Mouse (Mus musculus) left cerebral cortex, adult 9 months (tissue): ENCODE results near the gene Krt80.
"Not testable (repeated sequence)": the region's sequence is repeated elsewhere in the genome, so short reads cannot be mapped to it uniquely, and the experiment has no call there.

Experiments used
- DNase-seq, 2 experiments: peaks; one replicate each; pipeline ENCODE4 v3.0.0; 2022; ENCODE audit warnings: low spot score in 2 of 2

Gene Krt80

GRCm38 (mm10) chr15:101341797-101342515 is 28.0 kb downstream of the Krt80 start:
- DNase-seq = peak; percentile 55 to 76

GRCm38 (mm10) chr15:101339537-101339936 is 30.4 kb downstream of the Krt80 start:
- peak in 1 of 2 experiments; percentile 94 for DNase-seq

DNA sequence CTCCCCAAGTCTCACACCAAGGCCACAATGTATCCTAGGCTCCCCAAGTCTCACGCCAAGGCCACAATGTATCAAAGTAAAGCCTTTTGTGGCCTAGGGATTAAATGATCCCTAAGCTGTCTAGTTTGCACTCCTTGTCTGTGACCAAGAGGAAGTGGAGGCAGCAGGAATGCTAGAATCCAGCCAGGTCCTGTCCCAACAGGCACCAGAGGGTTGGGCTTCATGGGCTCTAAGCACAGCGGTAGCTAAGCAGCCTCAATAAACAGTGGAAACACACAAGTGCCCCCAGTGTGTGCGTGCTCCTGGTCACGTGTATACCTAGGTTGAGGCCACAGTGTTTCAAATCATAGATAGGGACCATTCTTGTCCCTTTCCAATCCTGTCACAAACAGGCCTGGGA is 31.6 kb downstream of the Krt80 start:
- DNase-seq = no peak

- DNase-seq = no peak
Observed at GRCm38 (mm10) chr15:101336474-101337174, 33.3 kb downstream of the Krt80 start.

DNA sequence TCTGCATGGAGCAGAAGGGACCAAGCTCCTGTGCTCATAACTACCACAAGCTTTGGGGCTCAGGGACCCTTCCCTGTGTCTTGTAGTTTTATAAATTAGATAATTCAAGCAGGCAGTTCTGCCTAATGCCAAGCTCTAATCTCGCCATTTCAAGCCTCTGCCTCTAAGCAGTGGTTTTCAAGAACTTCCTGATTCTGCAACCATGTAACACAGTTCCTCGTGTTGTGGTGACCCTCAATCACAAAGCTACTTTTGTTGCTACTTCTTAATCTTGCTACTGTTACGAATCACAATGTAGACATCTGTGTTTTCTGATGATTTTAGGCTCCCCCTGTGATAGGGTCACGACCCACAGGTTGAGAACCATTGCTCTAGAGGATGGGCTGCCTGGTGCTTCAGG is 36.3 kb downstream of the Krt80 start:
- DNase-seq = no peak

- no peak for DNase-seq
Observed at GRCm38 (mm10) chr15:101333165-101333564, 36.8 kb downstream of the Krt80 start.

- DNase-seq = no peak
Observed at GRCm38 (mm10) chr15:101332370-101332769, 37.6 kb downstream of the Krt80 start.

DNA sequence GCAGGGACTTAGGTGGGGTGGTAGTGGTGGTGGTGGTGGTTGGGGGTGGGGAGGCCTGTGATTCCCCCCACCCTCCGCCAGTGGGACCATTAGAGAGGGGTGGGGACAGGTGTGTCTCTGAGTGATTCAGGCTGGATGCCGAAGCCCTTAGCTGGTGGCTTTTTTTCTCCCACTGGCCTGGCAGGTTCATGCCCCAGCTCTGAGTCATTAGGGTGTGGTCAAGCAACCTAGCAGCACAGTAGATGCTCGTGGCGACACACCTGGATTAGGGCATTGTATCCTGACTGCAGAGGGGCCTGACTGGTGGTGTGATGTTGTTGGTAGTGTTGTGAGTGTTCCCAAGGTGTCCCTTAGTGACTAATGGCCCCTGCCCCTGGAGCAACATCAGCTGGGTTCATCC is 38.9 kb downstream of the Krt80 start:
- DNase-seq = no peak

DNA sequence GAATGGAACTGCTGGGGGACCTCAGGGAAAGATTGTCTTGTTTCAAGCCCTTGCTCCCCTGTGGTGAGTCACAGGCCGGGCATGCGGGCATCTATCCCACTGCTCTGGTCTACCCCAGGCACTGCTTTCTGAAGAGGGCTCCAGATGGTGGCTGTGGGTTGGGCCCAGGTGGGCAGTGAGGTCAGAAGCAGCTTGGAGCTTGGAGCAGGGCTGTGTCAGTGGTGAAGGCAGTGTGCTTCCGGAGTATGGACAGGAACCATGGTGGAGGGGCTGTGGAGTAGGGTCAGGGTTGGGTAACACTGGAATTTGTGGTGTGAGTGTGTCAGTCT is 40.4 kb downstream of the Krt80 start:
- DNase-seq = no peak

DNA sequence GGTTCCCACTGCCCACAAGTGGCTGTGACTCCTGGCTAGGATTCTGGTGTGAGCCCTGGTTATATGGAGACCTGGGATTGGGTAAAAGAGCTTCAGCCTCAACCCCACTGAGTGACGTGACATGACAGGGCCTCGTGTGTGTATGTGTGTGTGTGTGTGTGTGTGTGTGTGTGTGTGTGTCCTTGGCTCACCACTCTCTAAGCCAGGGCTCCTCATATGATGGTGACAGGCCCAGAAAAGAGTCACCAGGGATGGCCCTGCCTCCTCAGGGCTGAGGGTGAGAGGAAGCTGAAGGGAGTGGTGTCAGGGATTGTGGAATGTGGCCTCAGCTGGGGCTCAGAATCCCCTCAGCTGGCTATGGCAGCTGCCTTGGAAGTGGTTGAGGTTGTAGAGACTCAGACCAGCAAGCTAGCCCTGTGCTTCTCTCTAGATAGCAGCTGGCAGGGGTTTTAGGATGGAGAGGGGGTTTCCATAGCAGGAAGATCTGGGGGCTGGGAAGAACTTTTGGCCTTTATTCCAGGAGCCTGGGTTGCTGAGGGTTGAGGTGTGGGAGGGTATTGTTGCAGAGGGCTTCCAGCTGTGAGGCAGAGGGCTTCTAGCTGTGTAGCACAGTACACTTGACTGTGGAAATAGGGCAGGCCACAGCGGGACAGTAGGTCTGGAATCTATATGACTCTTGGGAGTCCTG is 40.9 kb downstream of the Krt80 start:
- DNase-seq = no peak

DNA sequence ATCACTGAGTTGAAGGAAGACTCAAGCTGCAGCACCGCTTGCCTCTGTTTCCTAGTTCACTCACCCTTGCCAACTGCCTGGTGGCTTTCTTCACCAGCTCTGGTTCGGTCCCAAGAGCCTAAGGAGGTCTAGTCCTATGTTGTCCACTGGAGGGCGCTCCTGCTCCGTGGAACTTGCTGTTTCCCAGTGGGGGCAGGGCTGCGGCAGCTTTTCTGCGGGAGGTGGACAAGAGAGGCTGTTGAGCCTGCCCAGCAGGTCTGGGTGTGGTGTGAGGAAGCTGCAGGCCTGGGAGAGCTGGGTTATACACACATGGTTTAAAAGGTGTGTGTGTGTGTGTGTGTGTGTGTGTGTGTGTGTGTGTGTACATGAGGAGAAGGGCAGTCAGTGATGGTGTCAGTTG is 42.7 kb downstream of the Krt80 start:
- DNase-seq = peak in 1 of 2 experiments; percentile 87

DNA sequence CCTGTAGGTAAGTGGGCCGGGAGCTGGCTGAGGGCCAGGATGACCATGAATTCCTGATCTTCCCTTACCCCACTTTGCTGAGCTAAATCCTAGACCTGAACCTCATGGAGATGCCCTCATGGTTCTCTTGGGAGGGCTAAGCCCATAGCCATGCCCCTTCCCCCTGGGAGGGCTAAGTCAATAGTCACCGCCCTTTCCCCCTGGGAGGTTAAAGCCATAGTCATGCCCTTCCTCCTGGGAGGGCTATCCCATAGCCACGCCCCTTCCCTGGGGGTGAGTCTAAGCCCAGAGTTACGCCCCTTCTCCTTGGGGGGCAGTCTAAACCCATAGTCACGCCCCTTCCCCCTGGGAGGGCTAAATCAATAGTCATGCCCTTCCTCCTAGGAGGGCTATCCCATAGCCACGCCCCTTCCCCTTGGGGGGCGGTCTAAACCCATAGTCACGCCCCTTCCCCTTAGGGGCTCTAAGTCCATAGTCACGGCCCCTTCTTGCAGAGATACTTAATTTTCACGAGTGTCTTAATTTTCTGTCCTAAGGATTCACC is 43.9 kb downstream of the Krt80 start:
- no peak for DNase-seq

- DNase-seq = not testable (repeated sequence)
Observed at GRCm38 (mm10) chr15:101324409-101324808, 45.6 kb downstream of the Krt80 start.

DNA sequence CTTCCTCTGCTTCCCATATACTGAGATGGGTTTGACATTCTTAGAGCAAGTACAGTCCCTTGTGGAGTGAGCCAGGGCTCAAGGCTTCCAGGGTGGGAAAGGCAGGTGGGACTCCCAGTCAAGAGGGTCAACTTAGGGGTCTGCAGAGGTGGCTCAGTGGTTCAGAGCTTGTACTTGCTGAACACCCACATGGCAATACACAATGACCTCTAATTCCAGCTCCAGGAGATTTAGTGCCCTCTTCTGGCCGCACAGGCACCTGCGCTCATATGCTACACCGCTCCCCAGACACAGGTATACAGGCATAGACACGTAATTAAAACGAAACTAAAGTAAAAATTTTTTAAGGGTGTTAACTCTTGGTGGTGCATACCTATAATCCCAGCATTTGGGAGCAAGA is 46.5 kb downstream of the Krt80 start:
- no peak for DNase-seq

DNA sequence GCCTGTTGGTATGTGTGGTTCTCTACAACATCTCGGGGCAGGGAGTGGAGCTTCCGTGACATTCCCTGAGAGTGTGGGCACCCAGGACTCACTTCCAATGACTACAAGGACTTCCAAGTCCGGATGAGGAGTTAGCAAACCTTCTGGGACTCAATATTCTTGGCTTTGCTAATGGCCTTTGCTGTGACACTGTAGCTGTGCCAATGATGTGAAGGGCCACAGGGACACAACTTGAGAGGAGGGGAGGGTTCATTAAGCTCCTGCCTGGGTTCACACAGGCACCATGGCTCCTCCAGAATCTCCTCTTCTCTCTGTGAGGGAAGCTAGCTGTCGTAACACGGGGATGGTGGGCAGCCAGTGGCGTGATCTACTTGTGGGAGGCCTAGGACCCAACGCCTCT is 47.3 kb downstream of the Krt80 start:
- no peak for DNase-seq

GRCm38 (mm10) chr15:101322106-101322505 is 47.9 kb downstream of the Krt80 start:
- no peak for DNase-seq

- no peak for DNase-seq
Observed at GRCm38 (mm10) chr15:101321126-101321525, 48.8 kb downstream of the Krt80 start.

DNA sequence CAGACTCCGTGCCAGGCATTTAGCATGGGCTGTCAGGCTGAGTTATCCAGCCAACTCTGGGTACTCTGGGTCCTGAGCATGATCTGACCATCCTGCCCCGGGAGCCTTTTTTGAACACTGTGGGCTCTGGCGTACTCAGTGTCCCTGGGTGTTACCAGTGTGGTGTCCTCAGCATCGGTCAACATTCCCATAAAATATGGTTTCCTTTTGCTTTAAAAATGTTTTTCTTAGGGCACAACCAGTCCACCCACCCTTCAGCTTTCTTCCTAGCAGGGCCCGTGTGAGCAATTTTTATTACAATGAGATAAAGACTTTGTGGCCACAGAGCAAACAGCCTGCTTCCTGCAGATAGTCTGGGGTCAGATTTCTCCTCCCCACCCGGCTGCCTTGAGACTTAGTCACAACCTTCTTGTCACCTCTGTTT is 49.3 kb downstream of the Krt80 start:
- no peak for DNase-seq

DNA sequence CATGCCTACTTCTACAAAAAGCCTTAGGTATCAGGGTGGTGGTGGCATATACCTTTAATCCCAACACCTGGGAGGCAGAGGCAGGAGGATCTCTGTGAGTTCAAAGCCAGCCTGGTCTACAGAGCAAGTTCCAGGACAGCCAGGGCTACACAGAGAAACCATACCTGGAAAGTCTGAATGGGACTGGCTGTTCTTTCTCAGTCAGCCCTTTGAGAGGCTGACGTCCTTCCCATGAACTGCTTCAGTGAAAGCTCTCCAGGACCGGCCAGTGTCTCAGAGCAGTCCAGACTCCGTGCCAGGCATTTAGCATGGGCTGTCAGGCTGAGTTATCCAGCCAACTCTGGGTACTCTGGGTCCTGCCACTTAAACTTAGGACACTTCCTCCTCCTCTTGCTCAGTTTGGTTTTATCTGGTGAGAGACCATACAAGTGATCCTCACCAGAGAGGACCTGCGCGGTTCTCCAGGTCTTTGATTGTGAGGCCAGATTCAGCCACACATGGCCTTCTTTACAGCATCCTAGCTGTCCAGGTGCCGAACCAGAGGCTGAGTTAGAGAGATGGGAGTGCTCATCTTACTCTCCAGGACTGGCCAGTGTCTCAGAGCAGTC is 49.8 kb downstream of the Krt80 start:
- no peak for DNase-seq

GRCm38 (mm10) chr15:101318889-101319765 is 50.8 kb downstream of the Krt80 start:
- no peak for DNase-seq

DNA sequence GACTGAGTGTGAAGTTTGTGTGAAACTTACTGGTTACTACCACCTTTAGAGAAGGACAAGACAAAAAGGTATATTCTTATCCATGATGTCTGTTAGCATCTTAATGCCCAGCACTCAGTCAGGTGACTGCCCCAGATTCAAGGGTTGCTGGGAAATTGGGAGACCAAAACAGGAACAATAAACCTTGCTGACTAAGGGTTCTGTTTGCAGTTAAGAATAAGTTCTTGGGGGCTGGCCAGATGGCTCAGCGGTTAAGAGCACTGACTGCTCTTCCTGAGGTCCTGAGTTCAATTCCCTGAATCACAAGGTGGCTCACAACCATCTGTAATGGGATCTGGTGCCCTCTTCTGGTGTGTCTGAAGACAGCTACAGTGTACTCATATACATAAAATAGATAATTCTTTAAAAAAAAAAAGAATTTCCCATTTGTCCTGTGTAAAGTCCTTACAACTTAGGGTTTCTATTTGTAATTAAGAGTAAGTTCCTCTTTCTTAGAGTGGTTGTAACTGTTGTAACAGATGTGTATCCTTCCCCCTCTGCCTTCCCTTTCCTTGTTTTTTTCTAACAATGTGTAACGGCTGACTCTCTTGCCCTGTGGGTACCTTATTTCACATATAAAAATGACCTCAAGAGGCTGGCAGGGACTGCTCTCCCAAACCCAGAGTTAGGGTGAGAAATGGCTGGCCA is 52.0 kb downstream of the Krt80 start:
- DNase-seq = no peak
